Comparison of ENCODE assay signal across 20 mouse cellular contexts in genomic region chr2:168511529-168511928, GRCm38 (mm10).
DNase-seq lines count a peak whose midpoint lies in the region; ATAC-seq and TF ChIP-seq lines count a peak whose summit lies in the region.
"Had no signal": no experiment of that assay in that cellular context is flagged by ENCODE, and none has a peak within 500 bp of the region (broad histone marks: within the 10 kb centered on the region; RNA-seq: fewer than 3 reads in every experiment).

No protein-coding gene starts in this region.

- peak; percentile 20; the same call in 1 of the 2 replicates for TF ChIP-seq CTCF in heart, adult 2 months (IDR thresholded peaks at IDR 0.05)
- TF ChIP-seq CTCF in testis, adult 2 months (IDR thresholded peaks at IDR 0.05; ENCODE audit: control insufficient read depth, insufficient read depth, insufficient replicate concordance, low read depth, low read length), result peak; percentile 32; the same call in 1 of the 2 replicates

- H3K9ac ChIP-seq in heart, adult 2 months (ENCODE audit: low read depth, low read length), result no peak overlapping the region
- H3K9ac ChIP-seq in heart, embryonic 11.5 days (ENCODE audit: low read depth, low read length), result no peak overlapping the region
- H3K9ac ChIP-seq: forebrain, embryonic 13.5 days; forebrain, postnatal 0 days; heart, embryonic 15.5 days; hindbrain, embryonic 14.5 days had no signal

- intact Hi-C loops in heart, adult 2 months (cut with DNase I), result no loop called here

- no peaks in the 10 kb centered on the region for H3K36me3 ChIP-seq in heart, adult 2 months (ENCODE audit: control insufficient read depth, insufficient read depth, low read length)
- H3K36me3 ChIP-seq in heart, embryonic 11.5 days (ENCODE audit: control insufficient read depth, insufficient read depth, low read length), result no peaks in the 10 kb centered on the region
- no peaks in the 10 kb centered on the region for H3K36me3 ChIP-seq in testis, adult 2 months (ENCODE audit: control insufficient read depth, insufficient read depth, low read length)
- H3K36me3 ChIP-seq: embryonic facial prominence, embryonic 10.5 days; heart, embryonic 10.5 days had no signal

- H3K79me2 ChIP-seq in heart, adult 2 months (replicated peaks; ENCODE audit: control insufficient read depth, insufficient read depth, low read length), result no peaks in the 10 kb centered on the region

- H3K4me1 ChIP-seq in heart, adult 2 months (ENCODE audit: control insufficient read depth, insufficient read depth, low read length), result no peaks in the 10 kb centered on the region
- no peaks in the 10 kb centered on the region for H3K4me1 ChIP-seq in heart, embryonic 11.5 days (ENCODE audit: control insufficient read depth, insufficient read depth, low read length)
- H3K4me1 ChIP-seq in testis, adult 2 months (ENCODE audit: control insufficient read depth, insufficient read depth, low read length), result no peaks in the 10 kb centered on the region
- H3K4me1 ChIP-seq: embryonic facial prominence, embryonic 10.5 days; forebrain, embryonic 13.5 days; heart, embryonic 15.5 days had no signal

- DNase-seq in heart, adult 2 months, result no peak
- no peak for DNase-seq in testis, postnatal 14 days (ENCODE audit: low spot score)
- DNase-seq in naive thymus-derived CD4-positive, alpha-beta T cell, adult 2 months (ENCODE audit: low read depth), result peak; percentile 20
- DNase-seq in c-Kit-positive CD71-positive TER-119-positive erythroid progenitor cells, embryonic 14.5 days (ENCODE audit: low spot score), result no peak
- no peak for DNase-seq in adrenal gland, postnatal 14 days
- DNase-seq: adrenal gland, postnatal 36 days; cerebellum, adult 11-12 months; cerebellum, postnatal 10 days; forebrain, postnatal 0 days; gastrocnemius, postnatal 25 days; heart, adult 11 months; heart, postnatal 14 days had no signal

- no peak overlapping the region for H3K4me3 ChIP-seq in heart, adult 2 months
- no peak overlapping the region for H3K4me3 ChIP-seq in heart, embryonic 11.5 days (ENCODE audit: low read depth, low read length)
- H3K4me3 ChIP-seq in testis, adult 2 months (ENCODE audit: control insufficient read depth, low read depth, low read length), result no peak overlapping the region
- H3K4me3 ChIP-seq: embryonic facial prominence, embryonic 10.5 days; forebrain, embryonic 13.5 days; heart, embryonic 10.5 days; heart, embryonic 15.5 days had no signal

- H3K27ac ChIP-seq in heart, adult 2 months, result no peak overlapping the region
- no peak overlapping the region for H3K27ac ChIP-seq in heart, embryonic 11.5 days (ENCODE audit: low read depth, low read length)
- no peak overlapping the region for H3K27ac ChIP-seq in testis, adult 2 months (ENCODE audit: control insufficient read depth, insufficient read depth, low read depth, low read length)
- H3K27ac ChIP-seq: embryonic facial prominence, embryonic 10.5 days; forebrain, embryonic 13.5 days; heart, embryonic 10.5 days; heart, embryonic 15.5 days; hindbrain, embryonic 14.5 days had no signal

- no peak overlapping the region for H3K4me2 ChIP-seq in heart, embryonic 11.5 days
- H3K4me2 ChIP-seq: forebrain, embryonic 13.5 days; heart, embryonic 15.5 days; hindbrain, embryonic 14.5 days had no signal

- no peaks in the 10 kb centered on the region for H3K27me3 ChIP-seq in heart, adult 2 months (ENCODE audit: control insufficient read depth, insufficient read depth, low read length)
- peaks cover 4% of the 10 kb centered on the region; the same call in 1 of the 2 replicates for H3K27me3 ChIP-seq in heart, embryonic 11.5 days (ENCODE audit: control insufficient read depth, insufficient read depth, low read length)
- H3K27me3 ChIP-seq in testis, adult 2 months (ENCODE audit: control insufficient read depth, insufficient read depth, low read length), result no peaks in the 10 kb centered on the region
- H3K27me3 ChIP-seq: forebrain, embryonic 13.5 days; heart, embryonic 15.5 days had no signal

- TF ChIP-seq EP300 in heart, adult 2 months (IDR thresholded peaks at IDR 0.05; ENCODE audit: insufficient read depth, low read depth, low read length), result no peak

- no peak for ATAC-seq in heart, embryonic 11.5 days (replicated peaks; ENCODE audit: insufficient number of reproducible peaks, low FRiP score, low TSS enrichment)
- ATAC-seq: forebrain, embryonic 13.5 days; forebrain, postnatal 0 days; intestine, embryonic 16.5 days had no signal

- H3K9me3 ChIP-seq in heart, embryonic 11.5 days (replicated peaks; ENCODE audit: control insufficient read depth, low read length), result no peaks in the 10 kb centered on the region; the same call in 1 of the 2 replicates
- H3K9me3 ChIP-seq: forebrain, embryonic 13.5 days; heart, embryonic 10.5 days; heart, embryonic 15.5 days had no signal

- TF ChIP-seq POLR2A in heart, adult 2 months (IDR thresholded peaks at IDR 0.05; ENCODE audit: insufficient read depth, low read depth, low read length), result no peak
- TF ChIP-seq POLR2A in testis, adult 2 months (IDR thresholded peaks at IDR 0.05; ENCODE audit: control insufficient read depth, low read depth, low read length), result no peak
